Mouse (Mus musculus) hindbrain, embryonic 12.5 days (tissue): ENCODE measurements at regions not wholly inside any gene's neighbourhood (a gene's known extent, or its start where the extent isn't known, plus 50 kb on each side); places are given as distances from the start of the nearest gene placed in this dataset.

Experiments
- ATAC-seq: fragments of 200-750 bp; cut with Nextera tagmentation; 2 replicates; pipeline ENCODE4 v1.8.0; 2017; ENCODE audit warnings: moderate TSS enrichment; ENCODE audit not compliant: low FRiP score
- H3K27ac ChIP-seq: fragments of 300-500 bp; sonication (generic); 2 replicates; pipeline ENCODE4 v1.5.1; 2016; ENCODE audit warnings: mild to moderate bottlenecking
- H3K27me3 ChIP-seq: fragments of 300-500 bp; sonication (generic); 2 replicates; pipeline ENCODE4 v1.6.1; 2016; ENCODE audit warnings: mild to moderate bottlenecking
- H3K36me3 ChIP-seq: fragments of 300-500 bp; sonication (generic); 2 replicates; pipeline ENCODE4 v1.6.1; 2016; ENCODE audit warnings: mild to moderate bottlenecking
- H3K4me1 ChIP-seq: fragments of 300-500 bp; sonication (generic); 2 replicates; pipeline ENCODE4 v1.6.1; 2016
- H3K4me2 ChIP-seq: fragments of 300-500 bp; sonication (generic); replicated peaks from 2 replicates; pipeline ENCODE4 v1.6.1; 2016; ENCODE audit warnings: mild to moderate bottlenecking
- H3K4me3 ChIP-seq: fragments of 300-500 bp; sonication (generic); 2 replicates; pipeline ENCODE4 v1.5.1; 2016; ENCODE audit warnings: mild to moderate bottlenecking
- H3K9ac ChIP-seq: fragments of 300-500 bp; sonication (generic); 2 replicates; pipeline ENCODE4 v1.6.1; 2016; ENCODE audit warnings: mild to moderate bottlenecking, moderate library complexity
- H3K9me3 ChIP-seq: fragments of 300-500 bp; sonication (generic); replicated peaks from 2 replicates; pipeline ENCODE4 v1.6.1; 2016; ENCODE audit warnings: mild to moderate bottlenecking
- WGBS: fragments of 180-500 bp; shearing (Covaris S2); methylation state at CpG from one replicate; pipeline ENCODE4 v1.1.7; 2016; 5-methylcytosine and 5-hydroxymethylcytosine counted together

GRCm38 (mm10) chr14:114880291-114880690 lies 211.7 kb upstream of the Gpc5 start:
- Histone ChIP-seq H3K4me1 (0 out of 2 replicates have a peak, but pooled peaks cover 3% of the 10 kb centered on the region), H3K27ac (no peak overlapping the region), H3K36me3 (no peaks in the 10 kb centered on the region), H3K4me2 (no peak overlapping the region), H3K4me3 (no peak overlapping the region), H3K9me3 (no peaks in the 10 kb centered on the region), H3K27me3 (no peaks in the 10 kb centered on the region), H3K9ac (no peak overlapping the region)
- WGBS, result 71% methylated on average over 4 of the region's 4 CpGs
- peak; percentile 52 for ATAC-seq

DNA sequence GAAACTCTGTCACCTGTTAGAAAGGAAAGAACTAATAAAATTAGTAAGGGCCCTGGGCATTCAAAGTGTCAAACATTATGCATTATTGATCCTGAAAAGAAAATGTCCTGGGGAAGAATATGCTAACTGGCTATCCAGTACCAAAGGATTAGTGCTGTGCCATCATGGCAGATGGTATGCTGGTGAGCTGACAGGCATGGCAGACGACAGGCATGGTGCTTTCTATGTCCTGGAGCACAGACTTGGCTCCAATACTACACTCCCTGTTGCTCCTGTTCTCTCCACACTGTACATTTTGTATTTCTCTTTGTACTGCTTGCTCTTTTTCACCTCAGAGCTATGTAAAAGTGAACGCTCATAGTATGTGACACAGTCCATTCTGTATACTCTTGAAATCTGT lies 187.9 kb upstream of the Gpc5 start:
- Histone ChIP-seq H3K27me3 (no peaks in the 10 kb centered on the region), H3K9me3 (no peaks in the 10 kb centered on the region), H3K4me3 (no peak overlapping the region), H3K4me1 (no peaks in the 10 kb centered on the region), H3K9ac (no peak overlapping the region), H3K36me3 (no peaks in the 10 kb centered on the region), H3K4me2 (no peak overlapping the region), H3K27ac (no peak overlapping the region)
- 72% methylated on average over 2 of the region's 2 CpGs for WGBS
- ATAC-seq, result no peak

DNA sequence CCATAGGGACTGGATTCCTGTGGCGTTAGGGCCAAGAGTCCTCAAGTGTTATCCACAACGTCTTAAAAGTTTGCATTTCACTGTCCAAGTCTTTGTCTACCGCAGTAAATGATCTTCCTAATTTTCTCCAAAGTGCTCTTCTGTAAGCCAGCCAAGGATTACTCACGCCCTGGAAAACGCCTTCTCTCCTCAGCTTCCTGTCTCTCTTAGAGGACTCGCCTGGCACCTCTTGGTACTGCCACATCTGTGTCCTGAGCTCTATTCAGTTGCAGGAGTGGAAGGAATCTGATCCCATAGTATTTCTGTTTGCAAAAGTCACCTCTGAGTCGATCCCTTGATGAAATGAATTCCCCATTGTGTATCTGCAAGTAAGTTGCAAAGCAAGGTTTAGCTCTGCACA lies 179.7 kb upstream of the Gpc5 start:
- H3K9me3 ChIP-seq, result no peaks in the 10 kb centered on the region
- no peak overlapping the region for H3K4me3 ChIP-seq
- H3K27me3 ChIP-seq, result no peaks in the 10 kb centered on the region
- no peak overlapping the region for H3K4me2 ChIP-seq
- no peak for ATAC-seq
- H3K27ac ChIP-seq, result no peak overlapping the region
- H3K9ac ChIP-seq, result no peak overlapping the region
- 75% methylated on average over 7 of the region's 7 CpGs for WGBS
- no peaks in the 10 kb centered on the region for H3K36me3 ChIP-seq
- no peaks in the 10 kb centered on the region for H3K4me1 ChIP-seq

GRCm38 (mm10) chr14:114913238-114913637 lies 178.8 kb upstream of the Gpc5 start:
- no peaks in the 10 kb centered on the region for H3K9me3 ChIP-seq
- no peaks in the 10 kb centered on the region for H3K27me3 ChIP-seq
- H3K4me3 ChIP-seq, result no peak overlapping the region
- no peak overlapping the region for H3K27ac ChIP-seq
- no peaks in the 10 kb centered on the region for H3K36me3 ChIP-seq
- 43% methylated on average over 5 of the region's 5 CpGs for WGBS
- no peak overlapping the region for H3K9ac ChIP-seq
- H3K4me1 ChIP-seq, result no peaks in the 10 kb centered on the region
- ATAC-seq, result no peak
- H3K4me2 ChIP-seq, result no peak overlapping the region

DNA sequence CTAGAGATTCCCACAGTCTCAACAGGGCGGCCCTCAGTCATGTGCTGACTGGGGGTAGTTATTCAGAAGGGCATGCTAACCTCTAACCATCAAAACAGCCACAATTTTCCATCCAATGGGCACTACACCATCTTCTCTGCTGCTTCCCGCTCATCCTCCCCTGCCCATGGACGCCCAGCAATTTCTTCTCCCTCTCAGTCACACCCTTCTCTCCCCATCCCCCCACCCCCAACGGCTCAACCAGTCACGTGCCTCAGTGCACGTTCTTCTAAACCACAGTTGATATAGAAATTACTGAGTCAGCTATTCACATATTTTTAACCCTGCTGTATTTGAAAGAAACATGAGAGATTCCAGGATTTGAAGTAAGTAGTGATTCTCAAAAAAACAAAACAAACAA lies 146.3 kb upstream of the Gpc5 start:
- Histone ChIP-seq H3K4me3 (no peak overlapping the region), H3K9ac (no peak overlapping the region), H3K4me1 (0 out of 2 replicates have a peak, but pooled peaks cover 2% of the 10 kb centered on the region), H3K27ac (no peak overlapping the region), H3K27me3 (no peaks in the 10 kb centered on the region), H3K9me3 (no peaks in the 10 kb centered on the region), H3K4me2 (no peak overlapping the region), H3K36me3 (no peaks in the 10 kb centered on the region)
- ATAC-seq, result no peak
- 81% methylated on average over 6 of the region's 6 CpGs for WGBS

- Histone ChIP-seq H3K4me1 (0 out of 2 replicates have a peak, but pooled peaks cover 2% of the 10 kb centered on the region), H3K36me3 (no peaks in the 10 kb centered on the region), H3K27me3 (no peaks in the 10 kb centered on the region), H3K4me3 (no peak overlapping the region), H3K9me3 (no peaks in the 10 kb centered on the region), H3K4me2 (no peak overlapping the region), H3K27ac (no peak overlapping the region), H3K9ac (no peak overlapping the region)
- WGBS, result 66% methylated on average over 7 of the region's 7 CpGs
- ATAC-seq, result no peak
Measured at GRCm38 (mm10) chr14:114946321-114946720, 145.7 kb upstream of the Gpc5 start.

DNA sequence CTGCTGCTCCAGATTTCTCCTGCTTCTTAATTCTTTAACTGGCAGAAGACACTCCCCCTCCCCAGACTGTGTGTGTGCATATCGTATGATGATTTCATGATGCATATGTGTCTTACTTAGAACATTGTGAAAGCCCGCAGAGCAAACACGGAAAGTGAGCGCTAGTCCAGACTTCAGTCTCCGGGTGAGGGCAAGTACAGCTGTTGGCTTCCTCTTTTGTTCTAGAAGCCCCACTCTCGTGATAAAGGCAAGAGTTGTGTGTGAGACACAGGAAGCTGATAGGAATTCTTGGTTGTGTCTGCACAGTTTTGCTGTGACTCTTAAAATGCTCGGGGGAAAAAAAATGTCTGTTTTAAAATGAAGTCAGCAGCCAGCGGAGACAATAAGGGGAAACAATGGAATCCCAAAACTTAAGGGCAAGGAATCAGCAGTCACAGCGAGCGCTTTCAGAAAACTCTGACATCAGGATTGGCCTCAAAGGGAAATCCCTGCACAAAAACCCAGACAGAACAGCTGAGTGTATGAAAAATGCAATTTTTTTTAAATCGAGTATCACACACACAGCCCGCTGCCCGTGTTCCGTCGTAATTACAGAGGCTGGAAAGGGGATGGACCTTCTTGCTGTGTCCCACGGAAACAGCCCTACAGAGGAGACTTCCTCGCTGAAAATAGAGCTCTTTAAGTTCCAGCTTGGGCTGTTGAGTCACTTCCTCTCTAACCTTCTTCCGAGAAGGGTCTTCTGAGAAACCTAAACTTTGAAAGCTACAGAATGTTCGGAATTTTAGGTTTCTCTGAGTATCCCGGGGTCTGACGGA lies 143.5 kb upstream of the Gpc5 start:
- Histone ChIP-seq H3K4me1 (peaks cover 15% of the 10 kb centered on the region), H3K4me3 (peak overlapping the region; percentile 7; the same call in 1 of the 2 replicates), H3K27me3 (no peaks in the 10 kb centered on the region), H3K27ac (no peak overlapping the region), H3K4me2 (peak overlapping the region; percentile 42), H3K9me3 (no peaks in the 10 kb centered on the region), H3K9ac (peak overlapping the region; percentile 27), H3K36me3 (no peaks in the 10 kb centered on the region)
- 44% methylated on average over 21 of the region's 21 CpGs for WGBS
- ATAC-seq, result no peak; the same call in 1 of the 2 replicates

DNA sequence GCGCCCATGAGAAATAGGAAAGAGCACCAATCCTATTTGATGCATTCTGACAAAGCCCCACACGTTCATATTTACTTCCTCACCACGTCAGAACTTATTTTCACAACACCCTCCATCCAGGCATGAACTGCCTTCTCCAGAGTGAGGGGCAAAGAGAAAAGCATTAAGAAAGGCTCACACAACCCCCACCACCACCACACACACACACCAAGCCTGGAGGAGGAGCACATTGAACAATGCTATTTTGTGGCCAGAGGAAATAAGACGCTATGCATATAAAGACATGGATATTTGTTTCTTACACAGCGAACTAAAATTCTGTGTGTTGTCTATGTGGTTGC lies 142.9 kb upstream of the Gpc5 start:
- no peaks in the 10 kb centered on the region for H3K9me3 ChIP-seq
- no peak overlapping the region for H3K27ac ChIP-seq
- ATAC-seq, result no peak
- H3K27me3 ChIP-seq, result no peaks in the 10 kb centered on the region
- H3K36me3 ChIP-seq, result no peaks in the 10 kb centered on the region
- peaks cover 15% of the 10 kb centered on the region for H3K4me1 ChIP-seq
- H3K9ac ChIP-seq, result no peak overlapping the region
- H3K4me2 ChIP-seq, result peak overlapping the region; percentile 42; the same call in 1 of the 2 replicates
- 60% methylated on average over 5 of the region's 5 CpGs for WGBS
- H3K4me3 ChIP-seq, result no peak overlapping the region

GRCm38 (mm10) chr14:114952280-114952679 lies 139.7 kb upstream of the Gpc5 start:
- Histone ChIP-seq H3K4me3 (no peak overlapping the region), H3K27ac (no peak overlapping the region), H3K36me3 (no peaks in the 10 kb centered on the region), H3K9ac (no peak overlapping the region), H3K9me3 (no peaks in the 10 kb centered on the region), H3K4me2 (no peak overlapping the region), H3K4me1 (peaks cover 15% of the 10 kb centered on the region), H3K27me3 (no peaks in the 10 kb centered on the region)
- ATAC-seq, result no peak
- WGBS, result under 1% methylated on average over 5 of the region's 5 CpGs

DNA sequence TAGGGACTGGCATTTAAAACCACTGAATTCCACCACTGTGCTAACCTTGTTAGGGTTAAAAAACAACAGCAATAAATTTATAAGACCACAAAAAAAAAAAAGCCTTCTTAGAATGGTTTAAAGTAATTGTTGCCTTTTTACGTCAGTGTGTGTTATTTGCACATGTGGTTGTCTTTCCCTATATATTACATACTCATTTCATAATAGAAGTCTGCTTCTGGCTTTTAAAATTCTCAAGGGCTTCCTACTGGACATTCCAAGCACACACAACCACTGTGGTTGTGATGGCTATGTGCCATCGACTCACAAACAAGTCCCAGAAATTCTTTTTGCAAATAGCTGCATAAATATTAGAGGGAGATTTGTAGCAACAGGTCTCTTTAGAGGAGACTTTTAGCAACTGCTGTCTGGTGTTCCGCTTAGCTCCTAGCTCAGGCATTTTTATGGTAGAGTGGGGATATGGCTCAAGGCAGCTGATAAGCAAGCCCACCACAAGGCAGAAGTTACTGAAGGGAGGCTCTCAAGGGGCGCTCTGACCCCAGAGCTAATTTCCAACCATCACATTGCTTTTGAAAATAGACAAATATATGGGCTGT lies 138.8 kb upstream of the Gpc5 start:
- WGBS, result 29% methylated on average over 4 of the region's 4 CpGs
- no peak overlapping the region for H3K4me2 ChIP-seq
- H3K36me3 ChIP-seq, result no peaks in the 10 kb centered on the region
- H3K4me3 ChIP-seq, result no peak overlapping the region
- ATAC-seq, result no peak
- peaks cover 15% of the 10 kb centered on the region for H3K4me1 ChIP-seq
- H3K9ac ChIP-seq, result no peak overlapping the region
- H3K27ac ChIP-seq, result no peak overlapping the region
- H3K9me3 ChIP-seq, result no peaks in the 10 kb centered on the region
- H3K27me3 ChIP-seq, result no peaks in the 10 kb centered on the region

DNA sequence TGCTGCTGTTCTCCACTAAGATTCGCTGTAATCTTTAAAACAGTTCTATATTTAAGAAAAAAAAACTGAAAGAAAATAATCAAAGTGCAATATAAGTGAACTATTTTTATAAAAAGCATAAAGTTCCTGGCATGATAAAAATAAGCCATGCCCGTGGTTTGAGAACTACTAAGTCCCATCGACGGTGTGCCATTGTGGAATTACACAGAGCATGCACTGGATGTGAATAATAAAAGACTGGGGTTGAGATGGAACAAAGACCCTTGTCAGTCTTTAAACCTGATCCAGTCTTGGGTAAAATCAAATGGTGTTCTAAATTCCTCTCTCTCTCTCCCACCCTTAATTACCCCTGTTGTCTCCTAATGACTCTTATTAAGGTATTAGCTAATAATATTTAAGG lies 137.7 kb upstream of the Gpc5 start:
- Histone ChIP-seq H3K27ac (no peak overlapping the region), H3K4me2 (no peak overlapping the region), H3K36me3 (no peaks in the 10 kb centered on the region), H3K4me3 (no peak overlapping the region), H3K27me3 (no peaks in the 10 kb centered on the region), H3K4me1 (peaks cover 13% of the 10 kb centered on the region), H3K9ac (no peak overlapping the region), H3K9me3 (no peaks in the 10 kb centered on the region)
- whole genome bisulfite sequencing, result 30% methylated on average over 4 of the region's 4 CpGs
- no peak for ATAC-seq

DNA sequence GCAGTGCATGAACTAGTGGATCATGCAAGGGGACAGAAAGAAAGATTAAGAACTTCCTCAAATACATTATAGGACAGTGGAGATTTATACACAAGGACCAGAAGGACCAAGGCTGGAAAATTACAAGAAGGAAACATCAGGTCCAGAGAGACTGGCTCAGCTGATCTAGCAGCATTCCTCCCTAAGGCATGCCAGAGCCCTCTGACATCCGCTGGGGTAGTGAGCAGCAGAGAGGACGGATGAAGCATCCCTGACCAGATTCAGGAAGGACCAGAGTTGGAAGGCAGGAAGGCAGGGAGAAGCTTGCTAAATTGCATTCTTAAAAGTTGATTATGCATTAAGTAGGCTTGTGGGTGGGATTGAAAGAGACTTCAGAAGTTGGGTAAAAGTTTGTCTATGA lies 136.4 kb upstream of the Gpc5 start:
- Histone ChIP-seq H3K27ac (no peak overlapping the region), H3K27me3 (no peaks in the 10 kb centered on the region), H3K9ac (no peak overlapping the region), H3K4me2 (no peak overlapping the region), H3K9me3 (no peaks in the 10 kb centered on the region), H3K4me3 (no peak overlapping the region), H3K4me1 (peaks cover 13% of the 10 kb centered on the region), H3K36me3 (no peaks in the 10 kb centered on the region)
- no peak for ATAC-seq
- 43% methylated on average over 2 of the region's 2 CpGs for WGBS

GRCm38 (mm10) chr14:114960273-114960672 lies 131.7 kb upstream of the Gpc5 start:
- Histone ChIP-seq H3K27ac (no peak overlapping the region), H3K36me3 (no peaks in the 10 kb centered on the region), H3K9me3 (no peaks in the 10 kb centered on the region), H3K4me3 (no peak overlapping the region), H3K27me3 (no peaks in the 10 kb centered on the region), H3K9ac (no peak overlapping the region), H3K4me1 (no peaks in the 10 kb centered on the region), H3K4me2 (no peak overlapping the region)
- 60% methylated on average over 5 of the region's 5 CpGs for WGBS
- ATAC-seq, result no peak
